Mouse (Mus musculus) right cerebral cortex, postnatal 14 days (tissue): ENCODE measurements around the gene Sarnp.
"Not testable (repeated sequence)": the region's sequence is repeated elsewhere in the genome, so short reads cannot be mapped to it uniquely, and the experiment has no call there.

ENCODE experiments used
- DNase-seq: peaks from one replicate; pipeline ENCODE4 v3.0.0; 2022

Sarnp gene

DNA sequence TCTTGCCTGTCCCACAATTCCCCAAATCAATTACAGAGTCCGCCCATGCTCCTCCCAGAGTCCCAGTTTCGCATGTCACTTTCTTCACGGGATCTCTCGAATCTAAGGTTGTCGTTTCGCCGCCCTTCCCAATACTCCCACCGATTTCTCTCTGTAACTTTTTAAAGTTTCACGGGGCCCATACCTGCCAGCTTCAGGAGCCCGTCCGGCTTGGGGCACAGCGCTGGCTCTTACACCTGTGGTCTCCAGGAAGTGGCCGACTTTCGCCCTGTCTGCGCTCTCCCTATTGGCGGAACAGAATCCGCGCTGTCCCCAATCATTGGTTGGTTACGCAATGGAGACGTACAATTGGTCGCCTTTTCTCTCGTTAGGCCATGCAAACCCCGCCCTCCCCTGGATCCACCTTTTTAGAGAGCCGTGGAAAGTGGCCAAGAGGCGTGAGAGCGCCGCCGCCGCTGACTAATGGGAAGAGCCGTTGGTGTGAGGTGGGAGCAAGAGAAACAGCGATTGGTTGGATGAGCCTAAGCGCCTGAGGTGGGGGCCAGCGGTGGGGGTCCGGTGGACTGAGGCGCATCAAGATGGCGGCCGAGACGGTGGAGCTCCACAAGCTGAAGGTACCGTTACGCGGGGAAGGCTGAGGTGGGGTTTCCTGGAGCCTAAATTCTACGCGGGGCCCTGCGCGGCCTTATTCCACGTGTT, 4.4 kb downstream of the Sarnp start, which contains the start of gene Ormdl2:
Gene Ormdl2 (minus strand): TSS at position 288 of the 699 bp plus-strand sequence.
- DNase-seq: peak; percentile 98

DNA sequence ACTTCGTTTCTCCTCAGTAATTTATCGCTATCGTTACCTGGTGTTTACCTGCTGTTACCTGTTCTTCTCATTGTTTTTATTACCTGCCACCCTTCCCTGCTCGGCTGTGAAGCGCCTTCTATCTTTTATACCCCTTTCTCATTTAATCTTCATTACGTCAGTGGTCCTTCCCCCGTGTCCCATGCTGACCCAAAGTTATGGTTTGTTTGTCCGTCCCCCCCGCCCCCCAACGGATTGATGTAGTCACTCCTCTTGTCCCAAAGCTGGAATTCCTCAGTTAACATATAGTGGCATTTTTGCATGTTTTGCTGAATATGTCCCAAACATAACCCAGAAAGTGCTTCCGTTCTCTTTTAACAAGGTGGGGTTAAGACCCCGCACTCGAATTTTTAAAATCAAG, 5.0 kb downstream of the Sarnp start:
- DNase-seq: no peak

DNA sequence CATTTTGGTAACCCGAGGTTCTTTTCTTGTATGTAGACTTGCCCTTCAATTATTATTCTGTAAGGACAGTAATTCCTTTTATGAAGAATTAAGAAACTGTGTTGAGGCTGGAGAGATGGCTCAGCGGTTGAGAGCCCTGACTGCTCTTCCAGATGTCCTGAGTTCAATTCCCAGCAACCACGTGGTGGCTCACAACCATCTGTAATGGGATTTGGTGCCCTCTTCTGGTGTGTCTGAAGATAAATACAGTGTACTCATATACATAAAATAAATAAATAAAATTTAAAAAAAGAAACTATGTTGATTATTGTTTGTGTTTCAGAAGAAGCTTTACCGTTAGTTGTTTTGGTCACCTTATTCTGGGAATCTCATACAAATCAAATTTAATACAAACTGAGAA, 6.0 kb downstream of the Sarnp start:
- DNase-seq: not testable (repeated sequence)

GRCm38 (mm10) chr10:128823821-128824220, 6.7 kb downstream of the Sarnp start:
- no peak for DNase-seq

DNA sequence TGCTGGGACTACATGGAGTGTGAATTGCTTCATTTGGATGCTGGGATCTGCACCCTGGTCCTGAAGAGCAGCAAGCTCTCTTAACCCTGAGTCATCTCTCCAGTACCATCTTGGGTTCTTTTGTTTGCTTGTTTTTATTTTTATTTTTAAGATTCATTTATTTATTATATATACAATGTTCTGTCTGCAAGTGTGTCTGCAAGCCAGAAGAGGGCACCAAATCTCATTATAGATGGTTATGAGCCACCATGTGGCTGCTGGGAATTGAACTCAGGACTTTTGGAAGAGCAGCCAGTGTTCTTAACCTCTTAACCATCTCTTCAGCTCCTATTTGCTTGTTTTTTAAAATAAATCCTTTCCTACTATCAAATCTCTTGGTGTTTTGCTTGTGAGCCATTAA, 20.3 kb downstream of the Sarnp start:
- no peak for DNase-seq

GRCm38 (mm10) chr10:128839434-128839833, 22.3 kb downstream of the Sarnp start:
- DNase-seq: no peak

DNA sequence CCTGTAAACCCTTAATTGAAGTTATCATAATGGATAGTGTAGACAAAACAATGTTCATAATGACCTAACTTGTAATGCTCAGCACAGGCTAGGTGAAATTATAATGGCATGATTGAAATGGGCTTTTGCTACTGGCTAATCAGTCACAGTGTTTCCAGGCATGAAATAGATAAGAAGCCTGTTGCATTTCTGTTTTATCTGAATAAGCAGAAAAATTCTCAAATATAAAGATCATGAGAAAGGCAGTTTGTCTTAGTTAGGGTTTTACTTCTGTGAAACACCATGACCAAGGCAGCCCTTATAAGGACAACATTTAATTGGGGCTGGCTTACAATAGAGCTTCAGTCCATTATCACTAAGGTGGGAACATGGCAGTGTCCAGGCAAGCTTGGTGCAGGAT, 23.5 kb downstream of the Sarnp start:
- no peak for DNase-seq

GRCm38 (mm10) chr10:128843260-128843659, 26.1 kb downstream of the Sarnp start:
- DNase-seq: no peak

GRCm38 (mm10) chr10:128845516-128845915, 28.4 kb downstream of the Sarnp start:
- DNase-seq: no peak

GRCm38 (mm10) chr10:128846664-128847063, 29.5 kb downstream of the Sarnp start:
- no peak for DNase-seq

DNA sequence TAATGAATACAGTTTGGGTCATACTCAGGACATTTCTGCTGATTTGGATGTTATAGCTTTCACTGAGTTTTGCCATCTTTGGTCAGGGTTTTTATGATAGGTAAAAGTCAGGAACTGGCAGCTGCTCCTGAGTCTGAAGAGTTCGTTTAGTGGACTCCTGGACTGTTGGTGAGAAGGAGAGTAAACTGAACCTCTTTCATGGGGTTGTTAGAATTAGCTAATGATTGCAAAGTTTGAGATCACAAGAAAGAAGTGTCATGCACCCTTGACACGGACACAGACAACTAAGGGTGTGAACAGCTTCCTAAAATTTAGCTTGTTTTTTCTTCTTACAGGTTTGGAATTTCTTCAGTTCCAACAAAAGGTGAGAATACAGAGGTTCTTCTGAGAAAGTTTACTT, 31.3 kb downstream of the Sarnp start:
- DNase-seq: no peak

DNA sequence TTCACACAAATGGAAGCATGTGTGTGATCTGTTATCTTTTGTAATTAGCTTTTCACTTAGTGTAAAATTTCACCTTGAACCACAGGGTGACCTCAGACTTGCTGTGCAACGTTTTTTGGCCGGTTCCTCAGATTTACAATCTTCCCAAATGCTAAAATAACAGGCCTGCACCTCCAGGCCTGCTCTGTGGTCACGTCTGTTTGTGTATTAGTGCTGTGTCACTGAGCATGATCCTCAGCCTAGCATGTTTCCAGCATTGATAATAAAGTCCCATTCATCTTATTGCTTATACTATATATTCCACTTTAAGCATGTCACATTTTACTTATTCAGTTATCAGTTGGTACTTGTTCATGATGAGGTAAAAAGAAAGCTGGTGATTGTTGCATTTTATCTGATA, 33.2 kb downstream of the Sarnp start:
- no peak for DNase-seq

DNA sequence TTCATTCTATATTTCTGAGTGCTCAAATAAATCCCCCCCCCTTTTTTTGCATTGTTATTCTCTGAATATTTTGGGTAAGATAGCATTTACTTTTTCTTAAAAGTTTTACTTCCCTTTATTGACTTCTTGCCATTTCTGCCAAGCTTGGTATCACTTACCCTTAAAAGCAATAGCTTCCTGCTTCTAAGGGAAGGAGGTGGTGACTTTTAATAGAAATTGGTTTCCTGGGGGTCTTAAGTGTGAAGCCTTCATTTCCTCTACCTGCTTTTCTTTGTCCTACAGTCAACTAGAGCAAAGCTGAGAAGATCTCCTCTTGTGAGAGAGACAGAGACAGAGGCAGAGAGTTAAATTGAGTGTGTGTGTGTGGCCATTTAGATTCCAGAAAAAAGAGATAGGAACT, 44.0 kb downstream of the Sarnp start:
- DNase-seq: no peak

DNA sequence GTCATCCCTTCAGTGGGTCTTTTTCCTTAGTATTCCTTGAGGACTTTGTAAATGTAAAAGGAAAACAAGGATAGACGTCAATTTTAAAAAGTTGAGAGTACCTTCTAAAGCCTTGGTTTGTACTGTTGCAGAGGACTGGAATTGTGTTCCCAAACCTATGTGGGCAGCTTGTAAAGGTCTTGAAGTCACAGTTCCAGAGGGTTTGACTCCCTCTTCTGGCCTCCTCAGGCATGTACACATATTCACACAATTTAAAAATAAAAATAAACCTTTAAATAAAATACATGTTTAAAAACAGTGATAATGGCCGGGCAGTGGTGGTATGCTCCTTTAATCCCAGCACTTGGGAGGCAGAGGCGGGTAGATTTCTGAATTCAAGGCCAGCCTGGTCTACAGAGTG, 48.9 kb downstream of the Sarnp start:
- DNase-seq: no peak

DNA sequence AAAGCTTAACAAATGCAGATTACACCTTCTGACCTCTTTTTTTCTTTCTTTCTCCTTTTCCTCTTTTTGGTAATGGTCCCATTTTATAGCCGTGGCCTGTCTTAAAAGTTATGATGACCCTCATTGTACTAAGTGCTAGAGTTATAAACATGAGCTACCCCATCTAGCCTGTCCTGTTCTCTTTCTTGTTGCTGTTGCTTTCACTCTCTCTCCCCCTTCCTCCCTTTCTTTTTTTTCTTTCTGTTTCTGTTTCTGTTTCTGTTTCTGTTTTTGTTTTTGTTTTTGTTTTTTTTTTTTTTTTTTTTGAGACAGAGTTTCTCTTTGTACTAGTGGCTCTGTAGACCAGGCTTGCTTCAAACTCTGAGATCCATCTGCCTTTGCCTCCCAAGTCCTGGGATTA, 49.4 kb downstream of the Sarnp start:
- DNase-seq: no peak

DNA sequence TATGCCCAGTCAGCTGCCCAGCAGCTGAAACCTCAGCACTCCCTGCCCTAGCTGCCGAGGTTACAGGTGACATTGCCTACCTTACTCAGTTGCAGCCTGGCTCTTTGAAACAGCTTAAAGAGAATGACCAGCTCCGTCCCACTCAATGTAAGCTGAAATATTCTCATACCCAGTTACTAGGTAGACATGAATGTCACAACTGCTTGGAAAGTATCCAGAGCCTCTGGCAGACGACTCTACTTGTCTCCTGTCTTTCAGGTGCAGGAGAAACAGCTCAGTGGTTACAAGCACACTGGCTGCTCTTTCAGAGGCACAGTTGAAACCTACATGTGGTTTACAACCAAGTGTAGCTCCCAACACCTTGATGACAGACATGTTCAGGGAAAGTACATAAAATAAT, 53.2 kb downstream of the Sarnp start:
- no peak for DNase-seq

DNA sequence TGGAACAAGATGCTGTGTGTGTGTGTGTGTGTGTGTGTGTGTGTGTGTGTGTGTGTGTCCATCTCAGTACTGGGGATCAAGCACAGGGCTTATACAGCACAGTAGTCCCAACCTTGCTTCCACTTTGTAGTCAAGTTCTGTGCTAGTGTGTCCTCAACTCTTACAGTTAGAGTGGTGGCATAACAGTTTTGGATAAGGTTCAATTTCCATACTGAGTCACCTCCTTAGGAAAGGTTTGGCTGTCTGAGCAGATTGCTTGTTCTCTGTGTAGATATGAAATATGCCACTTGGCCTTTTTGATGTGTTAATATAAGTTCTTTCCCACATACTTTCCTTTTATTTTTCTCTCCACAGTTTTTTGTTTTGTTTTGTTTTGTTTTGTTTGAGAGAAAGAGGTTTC, 61.2 kb downstream of the Sarnp start:
- DNase-seq: no peak

DNA sequence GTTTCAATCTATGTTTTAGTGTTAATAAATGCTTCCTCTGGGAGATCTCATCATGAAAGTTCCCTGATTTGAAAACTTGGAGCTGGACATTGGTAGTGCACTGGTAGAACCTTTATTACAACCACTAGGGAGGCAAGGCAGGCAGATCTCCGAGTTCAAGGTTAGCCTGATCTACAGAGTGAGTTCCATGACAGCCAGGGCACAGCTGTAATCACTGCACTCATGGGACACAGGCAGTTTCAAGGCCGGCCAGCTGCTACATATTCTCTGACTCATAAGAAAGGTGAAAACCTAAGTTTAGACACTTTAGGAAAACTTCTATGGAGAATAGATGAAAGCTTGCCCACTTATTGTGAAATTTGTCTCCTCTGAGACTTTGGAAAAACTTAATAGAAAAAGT, 61.7 kb downstream of the Sarnp start:
- no peak for DNase-seq

GRCm38 (mm10) chr10:128882067-128882466, 64.9 kb downstream of the Sarnp start:
- no peak for DNase-seq

DNA sequence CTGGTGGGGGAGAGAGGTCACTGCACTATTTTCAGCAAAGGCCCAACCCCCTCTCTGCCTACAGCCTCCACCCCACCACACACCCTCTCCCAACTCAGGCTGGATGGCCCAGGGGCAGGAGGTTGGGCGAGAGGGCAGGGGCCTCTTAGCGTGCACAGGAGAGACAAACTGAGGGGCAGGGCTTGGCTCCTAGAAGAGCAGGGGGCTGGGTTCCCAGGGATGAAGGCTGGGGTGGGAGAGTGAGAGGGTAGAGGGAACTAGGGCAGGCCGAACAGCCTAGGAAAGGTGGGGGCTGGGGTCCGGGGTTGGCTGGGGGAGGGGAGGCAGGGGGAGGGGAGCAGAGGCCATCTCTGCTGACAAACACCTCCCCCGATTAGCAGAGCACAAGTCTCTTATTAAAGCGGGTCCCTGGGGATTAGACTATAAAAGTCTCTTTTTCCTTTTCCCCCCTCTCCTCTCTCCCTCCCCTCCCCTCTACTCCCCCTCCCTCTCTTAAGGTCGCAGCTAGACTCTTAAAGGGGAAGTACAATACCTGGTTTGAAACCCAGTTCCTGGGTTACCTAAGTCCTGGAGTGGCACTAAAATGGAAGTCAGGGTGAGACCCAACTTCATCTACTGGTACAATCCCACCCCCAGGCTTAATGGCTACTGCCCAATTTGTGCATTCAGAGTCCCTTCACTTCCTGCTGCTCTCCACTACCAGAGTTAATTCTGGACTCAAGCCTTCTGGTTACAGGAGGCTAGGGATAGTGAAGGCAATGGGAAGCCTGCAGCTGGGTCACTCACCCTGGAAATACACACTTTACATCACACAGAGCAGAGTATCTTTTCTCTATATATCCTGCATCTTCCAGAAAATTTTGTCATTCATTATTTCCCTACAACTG, 72.1 kb downstream of the Sarnp start:
- no peak for DNase-seq

GRCm38 (mm10) chr10:128889846-128890245, 72.7 kb downstream of the Sarnp start:
- no peak for DNase-seq

DNA sequence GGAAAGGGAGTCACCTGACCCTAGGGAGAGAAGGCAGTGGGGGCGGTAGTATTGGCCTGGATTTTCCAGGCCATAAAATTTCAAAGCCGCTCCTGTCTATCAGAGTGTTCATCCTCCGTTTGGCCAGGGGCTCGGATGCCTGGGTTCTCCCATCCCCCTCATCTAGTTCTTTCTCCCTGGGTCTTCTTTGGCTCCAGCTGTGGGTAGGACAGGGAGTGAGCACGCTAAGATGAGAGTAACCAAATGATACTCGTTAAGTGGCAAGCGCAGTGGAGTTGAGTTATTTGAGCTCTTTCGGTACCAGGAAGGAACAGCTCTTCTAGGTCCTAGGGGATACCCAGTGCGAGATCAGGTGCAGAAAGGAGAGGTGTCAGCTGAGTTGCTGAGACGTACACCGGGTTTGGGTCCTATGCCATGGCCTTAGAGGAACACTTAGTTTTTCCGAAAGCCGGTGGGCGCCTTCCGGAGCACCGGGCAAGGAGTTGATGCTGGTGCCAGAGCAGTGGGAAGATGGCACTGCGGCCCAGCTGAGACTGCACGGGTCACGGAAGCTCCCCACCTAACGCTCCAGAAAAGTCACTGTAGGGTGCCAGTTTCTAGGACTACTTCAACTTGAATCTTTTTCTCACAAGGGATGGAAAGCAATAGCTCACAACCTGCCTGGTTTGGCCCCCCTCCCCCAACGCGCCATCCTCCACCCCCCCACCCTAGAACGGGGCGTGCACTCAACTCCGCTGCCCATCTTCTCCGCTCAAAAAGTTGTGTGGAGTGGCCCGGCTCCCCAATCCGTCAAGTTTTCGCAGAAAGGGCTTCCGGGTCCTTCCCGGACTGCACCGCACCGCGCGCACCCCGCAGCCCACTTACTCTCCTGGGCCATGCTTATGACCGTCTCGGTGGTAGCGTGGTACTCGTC, 73.5 kb downstream of the Sarnp start:
- DNase-seq: no peak
